Mouse (Mus musculus) splenic B cell, adult 2 months (primary cell): Measurements from ENCODE around the gene Pde3a.
"Not testable (repeated sequence)": the region's sequence is repeated elsewhere in the genome, so short reads cannot be mapped to it uniquely, and the experiment has no call there.

Experiments
- DNase-seq: peaks from one replicate; pipeline ENCODE4 v3.0.0-alpha.2; 2011; ENCODE audit warnings: low read depth, low spot score
- H3K27me3 ChIP-seq: 2 replicates; pipeline ENCODE4 v1.6.1; 2012; ENCODE audit warnings: mild to moderate bottlenecking, low read length, moderate library complexity, mixed read lengths; ENCODE audit not compliant: control insufficient read depth, poor library complexity, insufficient read depth, severe bottlenecking
- H3K36me3 ChIP-seq: 2 replicates; pipeline ENCODE4 v1.6.1; 2012; ENCODE audit warnings: mild to moderate bottlenecking, low read length, moderate library complexity, mixed read lengths; ENCODE audit not compliant: control insufficient read depth, poor library complexity, insufficient read depth, severe bottlenecking

Pde3a gene

DNA sequence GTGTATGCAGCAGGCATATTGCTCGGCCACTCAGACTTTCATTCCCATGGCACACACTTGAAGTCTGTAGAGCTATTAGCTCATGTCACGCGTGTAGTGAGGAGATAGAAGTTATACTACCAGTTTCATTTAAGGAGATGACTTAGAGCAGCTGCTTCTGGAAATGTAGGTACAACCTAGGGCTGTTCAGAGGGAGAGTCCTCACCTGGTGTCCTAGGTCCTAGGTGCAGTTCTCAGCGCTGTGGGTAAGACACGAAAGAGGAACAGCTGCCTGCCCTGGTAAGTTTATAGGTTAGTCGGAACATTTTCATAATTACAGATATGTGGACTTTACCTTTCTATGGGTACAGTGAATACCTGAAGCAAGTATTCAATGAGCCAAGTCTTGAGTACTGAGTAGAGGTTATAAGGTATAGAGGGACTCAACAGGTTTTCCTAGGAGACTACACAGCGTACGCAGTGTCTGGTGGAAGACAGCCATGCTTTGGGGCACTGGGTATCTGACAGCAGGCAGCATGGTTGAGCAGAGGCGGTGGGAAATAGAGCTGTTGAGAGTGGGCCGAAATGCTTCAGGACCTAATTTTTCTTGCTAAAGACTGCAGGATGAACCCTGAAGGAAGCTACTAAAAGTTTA, 43.9 kb downstream of the Pde3a start:
- Histone ChIP-seq H3K36me3 (no peaks in the 10 kb centered on the region), H3K27me3 (no peaks in the 10 kb centered on the region)
- no peak for DNase-seq

DNA sequence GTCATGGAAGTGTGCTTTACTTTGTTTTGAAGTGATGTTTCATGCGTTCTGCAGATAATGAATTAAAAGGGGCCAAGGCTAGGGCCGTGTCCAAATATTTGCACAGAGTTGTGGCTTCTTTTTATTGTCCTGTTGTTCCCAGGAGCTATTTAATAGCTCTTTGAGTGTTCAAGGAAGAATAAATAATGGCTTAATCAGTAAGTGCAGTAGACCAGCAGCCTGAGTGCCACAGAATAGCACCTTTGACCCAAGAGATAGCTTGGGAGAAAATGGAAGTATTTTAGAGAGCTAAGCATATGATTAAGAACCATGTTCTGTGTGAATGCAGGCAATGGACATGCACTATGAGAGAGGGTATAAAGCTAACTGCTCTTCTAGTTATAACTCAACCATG, 44.4 kb downstream of the Pde3a start:
- no peak for DNase-seq
- Histone ChIP-seq H3K27me3 (no peaks in the 10 kb centered on the region), H3K36me3 (no peaks in the 10 kb centered on the region)

DNA sequence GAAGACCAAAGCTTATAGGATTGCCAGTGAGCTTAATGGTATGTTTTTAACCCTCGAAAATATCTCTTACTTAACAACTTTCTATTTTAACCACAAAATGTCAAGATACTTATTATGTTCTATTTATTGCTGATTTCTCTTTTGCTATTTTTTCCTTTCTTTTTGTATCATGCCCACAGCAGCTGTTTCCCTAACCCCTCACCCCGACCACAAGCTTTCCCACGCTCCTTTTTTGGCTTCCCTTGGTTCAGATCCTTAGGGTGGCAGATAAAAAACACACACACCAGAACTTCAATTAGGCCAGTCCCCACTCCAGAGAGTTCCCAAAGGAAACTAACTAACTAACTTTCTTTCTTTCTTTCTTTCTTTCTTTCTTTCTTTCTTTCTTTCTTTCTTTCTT, 46.2 kb downstream of the Pde3a start:
- no peaks in the 10 kb centered on the region for H3K27me3 ChIP-seq
- H3K36me3 ChIP-seq: no peaks in the 10 kb centered on the region
- no peak for DNase-seq

DNA sequence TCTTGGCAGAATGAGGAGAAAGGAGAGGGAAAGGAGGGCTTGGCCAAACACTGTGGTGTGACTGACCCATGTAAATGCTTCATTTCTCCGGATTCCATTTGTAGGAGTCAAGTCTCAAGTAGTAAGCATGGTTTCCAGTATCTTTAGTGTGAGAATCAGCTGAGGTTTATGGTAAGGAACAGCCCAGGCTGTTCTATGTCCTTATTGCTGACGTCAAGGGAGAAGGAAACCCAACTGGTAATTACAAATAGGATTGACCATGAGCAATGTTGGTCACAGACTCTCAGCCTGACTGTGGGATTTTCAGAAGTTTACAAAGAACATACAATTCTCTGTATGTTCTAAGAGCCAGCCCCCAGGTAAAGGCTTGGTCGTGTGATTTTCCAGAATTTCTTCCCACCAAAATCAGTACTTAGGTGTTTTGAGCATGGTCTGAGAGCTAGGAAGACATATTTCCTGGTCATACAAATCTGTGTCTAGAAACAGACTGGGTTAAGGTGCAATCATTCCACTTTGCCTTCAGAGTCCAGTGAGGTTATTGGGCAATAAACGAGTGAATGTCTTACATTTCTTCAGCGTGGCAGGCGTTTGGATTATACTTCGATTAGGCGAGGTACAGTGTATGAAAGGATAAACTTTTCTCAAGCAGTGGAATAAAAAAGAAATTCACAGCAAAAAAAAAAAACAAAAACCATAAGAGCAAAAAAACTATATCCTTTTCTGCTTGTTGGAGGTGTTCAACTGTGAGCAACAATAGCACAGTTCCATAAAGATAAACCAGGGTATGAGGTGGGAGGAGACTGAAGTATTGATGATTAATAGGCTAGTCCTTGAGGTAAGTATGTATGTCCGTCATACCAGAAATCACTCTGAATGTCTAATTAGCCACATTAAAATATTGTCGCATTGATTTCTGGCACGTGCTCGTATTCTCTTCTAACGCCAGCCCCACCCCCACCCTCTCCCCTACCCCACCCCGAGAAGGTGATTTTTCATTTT, 53.0 kb downstream of the Pde3a start:
- no peaks in the 10 kb centered on the region for H3K27me3 ChIP-seq
- DNase-seq: no peak

DNA sequence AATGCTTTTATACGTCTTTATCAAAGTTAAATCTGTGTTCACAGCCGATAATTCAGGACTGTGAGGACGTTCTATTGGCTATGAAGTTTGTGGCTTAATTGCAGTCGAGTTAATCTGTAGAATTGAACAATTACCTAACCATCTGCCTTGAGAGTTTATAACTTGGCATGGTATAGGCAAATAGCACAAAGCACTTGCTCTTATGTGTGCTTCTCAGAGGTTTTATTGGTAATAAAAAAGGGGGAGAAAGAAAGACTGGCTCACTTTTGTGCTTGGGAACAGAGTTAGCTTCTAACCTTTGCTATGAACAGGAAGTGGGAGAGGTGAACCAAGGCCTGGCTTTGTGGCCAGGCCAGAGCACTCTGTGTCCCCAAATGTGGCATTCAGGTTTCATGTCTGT, 53.8 kb downstream of the Pde3a start:
- Histone ChIP-seq H3K27me3 (no peaks in the 10 kb centered on the region), H3K36me3 (no peaks in the 10 kb centered on the region)
- no peak for DNase-seq

More for the DNA sequence above, 53.0 kb downstream of the Pde3a start:
- H3K36me3 ChIP-seq: no peaks in the 10 kb centered on the region

DNA sequence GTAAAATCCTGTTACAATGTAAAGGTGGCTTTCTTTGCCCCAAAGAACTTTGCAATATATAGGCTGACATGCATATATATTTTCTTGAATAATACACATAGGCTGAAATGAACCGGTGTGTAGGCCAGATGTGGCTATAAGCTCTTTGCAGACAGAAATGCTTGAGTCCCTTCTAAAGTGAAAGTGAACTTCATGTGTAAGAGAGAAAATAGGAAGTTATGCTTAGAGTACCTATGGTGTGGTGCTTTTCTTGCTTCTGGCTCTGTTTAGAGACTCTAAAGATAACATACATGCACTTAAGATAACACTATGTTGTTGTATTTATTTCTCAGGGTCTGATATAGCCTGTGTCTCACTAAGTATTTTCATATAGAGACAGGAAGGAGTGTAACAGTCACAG, 58.3 kb downstream of the Pde3a start:
- Histone ChIP-seq H3K27me3 (no peaks in the 10 kb centered on the region), H3K36me3 (no peaks in the 10 kb centered on the region)
- DNase-seq: no peak

DNA sequence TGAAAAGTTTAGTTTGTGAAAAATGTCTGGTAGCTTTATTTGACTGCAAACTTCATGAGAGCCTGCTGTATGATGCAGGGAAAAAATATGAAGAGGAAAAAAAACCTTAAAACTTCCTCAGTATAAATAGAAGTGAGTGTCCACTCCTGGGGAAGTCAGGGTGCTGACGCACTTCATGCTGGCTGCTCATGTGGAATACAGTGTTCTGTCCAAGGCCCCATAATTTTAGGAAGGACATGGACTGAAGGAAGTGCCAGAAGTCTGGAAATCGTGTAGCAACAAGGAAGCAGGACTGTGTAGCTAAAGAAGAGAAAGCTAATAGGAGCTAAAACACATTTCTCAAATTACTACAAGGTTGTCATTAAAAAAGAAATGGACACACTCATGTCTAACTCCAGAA, 59.4 kb downstream of the Pde3a start:
- DNase-seq: no peak
- Histone ChIP-seq H3K27me3 (no peaks in the 10 kb centered on the region), H3K36me3 (no peaks in the 10 kb centered on the region)

DNA sequence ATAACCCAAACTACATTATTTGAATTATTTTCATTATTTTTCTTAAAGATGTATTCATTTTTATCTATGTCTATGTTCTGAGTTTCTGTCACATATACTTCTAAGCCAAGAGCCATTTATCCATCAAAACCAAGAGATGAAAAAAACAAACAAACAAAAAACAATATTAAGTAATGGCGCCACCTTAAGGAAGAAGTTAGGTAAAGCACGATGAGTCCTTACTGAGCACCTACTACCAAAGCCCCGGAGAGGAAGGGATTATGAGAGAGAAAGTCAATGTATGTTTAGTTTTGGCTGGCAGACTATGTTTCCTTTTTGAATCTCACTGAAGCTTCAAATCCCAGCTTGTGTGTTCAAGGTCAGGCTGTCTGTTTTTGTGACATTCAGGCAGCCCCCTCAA, 60.8 kb downstream of the Pde3a start:
- Histone ChIP-seq H3K36me3 (no peaks in the 10 kb centered on the region), H3K27me3 (no peaks in the 10 kb centered on the region)
- no peak for DNase-seq

DNA sequence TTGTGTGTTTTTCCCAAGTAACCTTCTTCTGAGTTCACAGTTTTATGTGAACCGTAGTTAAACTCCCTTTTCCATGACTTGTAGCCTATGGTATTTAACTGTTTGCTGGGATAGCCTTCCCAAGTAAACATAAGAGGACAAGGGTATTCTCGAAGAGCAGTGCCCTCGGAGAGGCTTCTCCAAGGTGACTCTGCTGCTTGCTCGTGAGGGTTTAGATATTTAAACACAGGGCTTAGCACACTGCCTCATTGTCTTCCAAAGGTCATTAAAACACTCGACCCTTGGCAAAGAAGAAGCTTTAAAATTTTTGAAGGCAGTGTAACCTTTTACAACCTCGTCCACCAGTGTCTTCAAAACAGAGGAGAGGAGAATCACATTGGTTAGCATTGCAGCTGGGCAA, 61.3 kb downstream of the Pde3a start:
- no peaks in the 10 kb centered on the region for H3K27me3 ChIP-seq
- DNase-seq: no peak
- H3K36me3 ChIP-seq: no peaks in the 10 kb centered on the region

DNA sequence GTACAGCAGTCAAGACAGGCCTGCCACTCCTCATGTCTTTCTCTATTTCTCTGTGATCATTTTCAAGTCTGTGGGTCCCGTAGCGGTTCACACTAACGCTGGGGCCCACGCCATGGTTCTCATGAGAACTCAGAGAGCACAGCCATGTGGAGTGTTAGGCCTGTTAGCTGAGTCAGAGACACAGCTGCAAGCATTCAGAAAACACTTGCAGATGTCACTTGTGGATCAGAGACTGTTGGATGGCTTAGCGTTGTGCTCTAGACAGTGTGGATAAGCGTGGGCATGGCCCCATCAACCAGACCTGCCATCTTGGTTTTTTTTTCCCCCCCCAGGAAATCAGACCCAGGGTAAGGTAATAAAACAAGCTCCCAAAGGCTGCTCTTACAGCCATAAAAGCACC, 62.5 kb downstream of the Pde3a start:
- no peak for DNase-seq
- no peaks in the 10 kb centered on the region for H3K27me3 ChIP-seq
- no peaks in the 10 kb centered on the region for H3K36me3 ChIP-seq

DNA sequence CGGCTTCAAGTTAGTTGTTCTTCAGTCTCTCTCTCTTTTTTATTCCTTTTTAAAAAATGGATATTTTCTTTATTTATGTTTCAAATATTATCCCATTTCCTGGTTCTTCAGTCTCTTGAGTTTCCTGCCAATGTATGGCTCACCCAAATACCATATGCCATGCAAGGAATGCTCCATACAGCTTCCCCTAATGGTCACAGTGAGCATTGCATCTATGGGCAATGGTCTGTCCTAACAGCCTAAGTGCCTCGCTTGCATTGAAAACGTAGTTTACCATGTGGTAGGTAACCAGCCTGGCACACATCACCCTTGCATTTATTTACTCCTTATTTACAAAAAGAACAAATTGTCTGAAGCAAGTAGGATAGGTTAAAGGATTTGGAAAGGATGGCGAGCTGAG, 64.0 kb downstream of the Pde3a start:
- Histone ChIP-seq H3K27me3 (no peaks in the 10 kb centered on the region), H3K36me3 (no peaks in the 10 kb centered on the region)

DNA sequence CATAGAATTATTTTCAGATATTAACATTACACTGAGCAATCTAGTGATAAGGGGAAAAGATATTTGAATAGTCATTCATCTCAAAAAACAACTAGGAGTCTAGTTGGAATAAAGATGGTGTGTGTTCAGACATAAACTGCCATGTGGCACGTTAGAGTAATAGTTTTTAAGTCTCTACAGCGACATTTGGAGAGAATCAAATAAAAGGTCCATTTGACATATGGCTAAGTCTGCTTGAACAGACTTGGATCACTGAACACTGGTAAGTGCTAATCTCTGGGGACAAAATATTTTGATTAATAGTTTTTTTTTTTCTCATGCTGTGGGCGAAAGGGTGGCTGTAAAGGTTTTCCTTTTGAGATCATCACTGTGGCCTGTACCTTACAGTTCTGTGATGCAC, 69.4 kb downstream of the Pde3a start:
- H3K27me3 ChIP-seq: no peaks in the 10 kb centered on the region

More for the DNA sequence above, 64.0 kb downstream of the Pde3a start:
- no peak for DNase-seq

DNA sequence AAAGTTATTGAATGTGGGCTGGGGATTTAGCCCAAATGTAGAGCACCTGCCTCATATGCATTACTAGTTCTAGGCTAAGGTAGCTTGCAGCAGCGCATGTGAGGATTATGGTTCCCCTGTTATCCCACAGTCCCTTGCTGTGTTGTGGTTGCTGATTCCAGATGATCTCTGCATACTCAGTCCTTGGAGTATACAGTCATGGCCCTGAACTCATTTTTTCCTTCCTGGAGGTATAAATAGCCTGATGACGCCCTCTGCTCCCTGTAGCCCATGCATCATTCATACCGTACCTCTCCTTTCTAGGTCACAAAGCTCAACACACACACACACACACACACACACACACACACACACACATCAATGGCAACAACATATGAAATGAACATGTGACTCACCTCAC, 72.2 kb downstream of the Pde3a start:
- H3K27me3 ChIP-seq: no peaks in the 10 kb centered on the region
- no peaks in the 10 kb centered on the region for H3K36me3 ChIP-seq
- no peak for DNase-seq

More for the DNA sequence above, 69.4 kb downstream of the Pde3a start:
- DNase-seq: no peak
- no peaks in the 10 kb centered on the region for H3K36me3 ChIP-seq

DNA sequence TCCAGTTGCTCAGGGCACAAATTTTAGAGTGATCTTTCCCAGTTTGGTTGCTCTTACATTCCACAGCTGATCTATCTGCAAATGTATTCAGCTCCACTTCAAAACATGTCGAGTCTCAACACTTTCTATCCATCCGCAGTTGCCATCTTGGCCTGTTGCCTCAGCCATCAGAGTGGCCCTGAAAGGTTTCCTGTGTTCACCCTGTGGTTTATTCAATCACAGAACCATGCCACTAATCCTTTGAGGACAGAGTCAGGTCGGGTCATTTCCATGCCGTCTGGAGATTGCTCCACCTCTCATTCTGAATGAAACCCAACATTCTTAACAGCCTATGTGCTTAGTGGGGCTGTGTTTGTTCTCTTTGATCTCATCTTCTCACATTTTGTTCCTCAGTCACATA, 73.9 kb downstream of the Pde3a start:
- no peak for DNase-seq
- Histone ChIP-seq H3K27me3 (no peaks in the 10 kb centered on the region), H3K36me3 (no peaks in the 10 kb centered on the region)

DNA sequence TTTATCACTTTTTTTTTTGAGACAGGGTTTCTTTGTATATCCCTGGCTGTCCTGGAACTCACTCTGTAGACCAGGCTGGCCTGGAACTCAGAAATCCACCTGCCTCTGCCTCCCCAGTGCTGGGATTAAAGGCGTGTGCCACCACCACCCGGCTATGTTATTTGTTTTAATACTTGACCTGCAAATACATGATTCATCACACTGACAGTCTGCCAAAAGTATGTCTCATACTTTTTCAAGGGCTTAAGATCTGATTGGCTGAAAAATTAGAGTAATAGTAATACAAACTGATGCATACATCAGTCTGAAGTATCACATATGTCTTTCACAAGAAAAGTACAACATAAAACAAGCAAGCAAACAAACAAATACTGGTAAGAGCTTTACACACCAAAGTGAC, 78.1 kb downstream of the Pde3a start:
- not testable (repeated sequence) for H3K27me3 ChIP-seq, H3K36me3 ChIP-seq, DNase-seq
